Mouse (Mus musculus) layer of hippocampus, postnatal 10 days (tissue): ENCODE measurements at regions not wholly inside any gene's neighbourhood (a gene's known extent, or its start where the extent isn't known, plus 50 kb on each side); places are given as distances from the start of the nearest gene placed in this dataset.
A peak's percentile ranks its signal among the peaks of the same experiment; 100 is the strongest.
"Not testable (repeated sequence)": the region's sequence is repeated elsewhere in the genome, so short reads cannot be mapped to it uniquely, and the experiment has no call there.

ENCODE experiments used
- DNase-seq, 2 experiments: peaks; one replicate each; pipeline ENCODE4 v3.0.0; 2021; ENCODE audit warnings: low spot score in 2 of 2

DNA sequence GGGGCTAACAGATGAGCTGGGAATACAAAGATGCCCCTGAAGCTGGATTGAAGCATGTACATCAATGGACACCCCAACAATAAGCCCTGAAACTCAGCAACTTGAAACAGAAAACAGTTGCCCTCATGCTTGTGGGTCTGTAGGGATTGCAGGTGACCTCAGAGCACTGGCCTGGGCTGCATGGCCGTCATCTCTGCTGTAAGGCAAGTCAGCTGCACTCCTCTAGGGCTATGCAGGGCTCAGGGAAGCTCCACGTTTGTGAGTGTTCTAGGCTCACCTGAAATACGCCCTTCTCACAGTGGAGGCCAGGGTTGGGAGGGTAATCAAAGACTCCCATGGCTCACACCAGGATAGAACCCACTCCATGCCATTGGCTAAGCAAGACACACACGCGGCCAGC lies 292.2 kb upstream of the Kdm8 start:
- DNase-seq = no peak

DNA sequence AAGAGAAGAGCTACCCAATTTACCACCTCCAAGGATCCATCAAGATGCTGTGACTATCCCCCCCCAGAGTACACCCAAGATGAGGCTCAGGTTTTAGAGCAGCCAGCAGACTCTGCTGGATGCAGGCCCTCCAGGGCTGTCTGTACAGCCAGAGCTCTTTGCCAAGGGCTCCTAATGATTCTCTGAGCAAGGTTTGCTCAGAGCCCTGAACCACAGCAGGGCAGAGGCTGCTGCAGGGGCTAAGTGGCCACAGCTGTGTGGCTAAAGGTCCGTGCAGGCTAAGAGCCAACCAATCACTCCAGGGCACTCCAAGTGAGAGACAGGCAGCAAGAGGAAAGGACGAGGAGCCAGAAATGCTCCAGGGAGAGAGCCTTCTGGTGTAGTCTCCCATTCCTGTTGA lies 289.2 kb upstream of the Kdm8 start:
- DNase-seq = no peak

DNA sequence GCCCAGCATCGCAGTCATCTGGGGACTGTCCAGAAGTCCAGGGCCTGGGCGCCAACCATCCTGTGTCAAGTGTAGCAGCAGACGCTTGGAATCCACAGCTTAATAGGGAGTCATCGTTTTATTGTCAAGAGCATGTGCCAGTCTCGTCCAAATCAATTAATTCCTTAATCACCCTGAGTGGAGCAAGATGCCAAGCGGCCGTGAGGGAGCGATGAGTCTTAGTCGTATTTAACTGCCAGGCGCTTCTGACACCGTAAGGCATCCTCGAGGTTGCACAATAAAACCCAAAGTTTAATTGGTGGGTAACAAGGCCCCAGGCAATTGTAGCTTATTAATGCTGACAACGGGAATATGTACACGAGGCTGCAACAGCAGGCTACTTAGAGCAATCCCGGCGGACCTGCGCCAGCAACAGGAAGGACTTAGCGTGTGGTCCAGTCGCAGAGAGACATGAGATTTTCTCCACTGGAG lies 277.6 kb upstream of the Kdm8 start:
- no peak for DNase-seq

DNA sequence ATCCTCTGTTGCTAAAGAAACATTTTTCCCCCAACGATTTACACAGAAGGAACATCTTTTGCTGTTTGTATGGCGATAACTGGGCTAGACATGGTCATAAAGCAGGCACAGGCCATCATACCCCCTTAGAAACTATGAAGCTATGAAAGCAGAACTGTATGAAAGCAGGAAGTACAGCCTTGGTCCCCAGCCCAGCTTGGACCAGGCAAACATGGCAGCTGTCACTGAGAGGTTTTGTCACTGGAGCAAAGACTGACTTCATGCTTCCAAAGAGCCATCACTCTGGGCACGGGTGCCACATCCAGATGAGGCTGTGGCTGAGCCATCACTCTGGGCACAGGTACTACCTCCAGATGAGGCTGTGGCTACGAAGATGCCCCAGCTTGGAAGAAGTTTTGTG lies 276.8 kb upstream of the Kdm8 start:
- no peak for DNase-seq

DNA sequence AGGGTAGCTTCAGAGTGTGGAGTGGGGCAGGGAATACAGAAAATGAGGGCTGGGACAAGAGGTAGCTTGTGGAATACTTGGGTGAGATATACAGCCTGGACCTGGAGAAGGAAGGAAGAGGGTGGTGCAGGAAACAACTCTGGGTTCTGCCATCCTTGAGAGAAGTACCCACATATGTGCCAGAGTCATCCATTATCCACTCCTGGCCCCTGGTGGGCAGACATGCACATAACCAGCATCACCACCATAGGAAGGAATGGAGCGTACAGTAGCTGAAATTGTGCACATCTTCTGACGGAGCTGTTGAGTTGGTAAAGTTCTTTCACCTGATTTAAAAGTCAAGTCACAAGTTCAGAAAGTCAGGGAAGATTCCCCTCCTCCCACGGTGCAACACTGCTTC lies 262.9 kb upstream of the Kdm8 start:
- peak; percentile 59 to 73 for DNase-seq

DNA sequence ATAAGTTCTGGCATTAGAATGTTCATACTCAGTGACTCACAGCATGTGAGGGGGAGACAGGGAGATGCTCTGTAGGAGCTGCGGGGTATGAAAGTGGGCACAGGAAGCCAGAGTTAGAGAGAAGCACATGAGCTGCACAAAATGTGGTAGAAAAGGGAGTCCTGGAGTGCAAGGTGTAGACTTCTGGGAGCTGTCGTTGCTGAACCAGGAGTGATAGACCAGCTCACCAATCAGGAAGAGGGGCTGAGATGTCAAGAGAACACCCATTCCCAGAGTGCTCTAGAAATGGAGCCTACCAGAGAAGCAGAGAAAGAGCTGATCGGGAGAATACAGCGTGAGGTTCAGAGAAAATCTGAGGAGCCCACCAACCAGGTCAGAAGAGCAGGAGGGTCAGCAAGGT lies 262.2 kb upstream of the Kdm8 start:
- DNase-seq = no peak

DNA sequence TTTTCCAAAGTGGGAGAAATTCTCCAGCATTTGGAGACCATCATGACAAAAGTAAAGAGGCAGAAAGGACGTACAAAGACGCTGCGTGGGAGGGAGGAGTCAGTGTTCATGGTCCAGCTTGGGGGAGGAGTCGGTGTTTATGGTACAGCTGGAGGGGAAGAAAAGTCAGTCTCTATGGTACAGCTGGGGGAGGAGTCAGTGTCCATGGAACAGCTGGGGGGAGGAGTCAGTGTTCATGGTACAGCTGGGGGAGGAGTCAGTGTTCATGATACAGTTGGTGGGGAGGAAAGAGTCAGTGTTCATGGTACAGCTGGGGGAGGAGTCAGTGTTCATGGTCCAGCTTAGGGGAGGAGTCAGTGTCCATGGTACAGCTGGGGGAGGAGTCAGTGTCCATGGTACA lies 261.5 kb upstream of the Kdm8 start:
- not testable (repeated sequence) for DNase-seq

DNA sequence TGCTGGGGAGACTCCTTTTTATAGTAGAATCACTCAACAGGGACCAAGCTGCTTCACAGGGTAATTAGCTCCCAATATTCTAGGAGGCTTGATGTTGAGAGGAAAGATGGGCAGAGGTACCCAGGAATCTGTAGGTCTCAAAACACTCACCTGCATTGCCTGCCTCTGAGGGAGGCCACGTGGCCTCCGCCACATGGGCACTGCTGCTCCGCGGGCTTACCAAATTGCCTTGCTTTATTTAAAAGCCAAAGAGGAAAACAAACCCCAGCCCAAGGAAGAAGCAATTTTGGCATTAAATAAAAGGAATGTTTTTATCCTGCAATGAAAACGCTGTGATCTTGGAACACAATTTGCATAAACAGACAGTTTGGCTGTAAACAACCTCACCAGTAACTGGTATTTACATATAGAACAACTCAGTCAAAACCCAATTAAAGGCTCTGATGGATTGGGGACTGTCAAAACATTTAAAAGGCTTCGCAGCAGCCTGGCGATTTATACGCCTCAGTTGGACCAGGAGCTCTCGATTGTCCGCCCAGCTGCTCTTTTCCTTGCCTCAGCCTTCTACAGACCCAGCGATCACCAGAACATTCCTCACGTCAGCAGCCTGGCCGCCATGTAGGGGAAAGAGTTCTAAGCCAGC lies 259.3 kb upstream of the Kdm8 start:
- DNase-seq = no peak

DNA sequence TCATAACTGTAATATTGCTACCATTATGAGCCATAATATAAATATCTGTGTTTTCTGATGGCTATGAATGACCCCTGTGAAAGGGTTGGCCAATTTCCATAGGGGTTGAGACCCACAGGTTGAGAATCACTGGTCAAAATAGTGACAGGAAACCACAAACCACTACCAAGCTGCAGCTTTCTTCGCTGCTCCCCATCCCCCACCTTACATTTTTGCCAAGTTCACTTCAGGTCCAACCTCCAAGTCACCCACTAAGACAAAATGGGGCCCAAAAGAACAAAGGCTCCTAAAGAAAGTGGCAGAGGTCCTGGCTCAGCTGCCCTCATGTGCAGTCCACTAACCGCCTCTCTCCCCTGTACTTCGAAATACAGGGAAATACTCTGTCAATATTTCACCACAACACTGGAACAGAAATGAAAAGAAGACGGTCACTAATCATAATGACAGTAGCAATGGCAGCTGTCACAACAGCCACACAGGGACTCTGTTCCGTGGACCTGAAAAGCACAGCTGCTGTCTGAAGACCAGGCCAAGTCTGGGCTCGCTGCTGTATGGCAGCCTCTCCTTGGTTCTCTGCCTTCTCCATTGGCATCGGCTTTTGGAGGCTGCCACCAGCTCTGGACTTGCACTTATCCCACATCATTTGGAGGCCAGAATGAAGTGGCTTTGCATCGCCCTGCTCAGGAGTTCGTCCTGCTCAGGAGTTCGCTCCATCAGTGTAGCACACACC lies 257.3 kb upstream of the Kdm8 start:
- DNase-seq = peak in 1 of 2 experiments; percentile 21

DNA sequence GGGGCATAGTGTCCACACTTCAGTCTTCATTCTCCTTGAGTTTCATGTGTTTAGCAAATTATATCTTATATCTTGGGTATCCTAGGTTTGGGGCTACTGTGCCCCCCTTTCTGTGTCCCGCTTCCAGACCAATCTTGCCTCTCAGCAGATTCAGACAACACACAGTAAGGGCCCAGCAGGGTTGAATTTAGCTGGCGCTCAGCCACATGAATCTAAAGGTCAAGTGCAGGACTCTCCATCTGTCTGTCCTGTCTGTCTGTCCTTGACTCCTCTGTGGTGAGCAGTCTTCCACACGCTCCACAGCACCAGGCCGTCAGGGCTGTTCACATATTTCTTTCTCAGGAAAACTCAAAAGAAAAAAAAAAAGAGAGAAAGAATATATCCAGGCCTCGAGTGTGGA lies 255.5 kb upstream of the Kdm8 start:
- DNase-seq = no peak

DNA sequence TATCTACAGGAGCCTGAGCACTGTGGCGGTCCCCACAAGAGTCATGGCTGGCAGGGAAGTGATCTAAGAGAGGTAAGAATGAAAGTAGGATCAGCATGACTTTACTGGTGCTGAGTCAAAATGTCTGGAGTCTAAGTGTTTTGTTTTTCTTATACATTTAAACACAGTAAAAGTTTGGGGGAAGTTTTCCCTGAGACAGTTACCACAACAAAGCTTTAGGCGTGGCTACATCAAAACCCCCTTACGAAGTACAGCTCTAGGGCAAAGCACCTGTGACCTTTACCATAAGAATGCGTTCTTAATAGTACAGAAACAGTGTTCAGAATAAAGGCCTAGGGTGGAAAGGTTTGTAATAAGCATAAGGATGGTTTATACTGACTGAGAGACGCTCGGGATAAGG lies 254.4 kb upstream of the Kdm8 start:
- no peak for DNase-seq

DNA sequence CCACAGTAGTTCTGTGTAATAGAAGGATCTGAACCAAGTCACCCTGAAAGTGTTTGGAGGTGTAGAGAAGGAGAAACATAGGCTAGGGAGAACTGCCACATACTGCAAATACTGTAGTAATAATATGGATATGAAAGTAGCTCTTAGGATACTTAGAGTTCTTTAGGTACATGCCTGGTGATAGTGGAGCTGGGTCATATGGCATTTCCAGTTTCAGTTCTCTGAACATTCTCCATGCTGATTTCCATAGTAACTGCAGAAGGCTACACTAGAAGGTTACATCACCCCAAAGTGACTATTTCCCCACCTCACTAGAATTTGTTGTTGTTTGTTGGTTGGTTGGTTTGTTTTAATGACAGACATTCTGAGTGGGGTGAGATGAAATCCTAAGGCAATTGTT lies 253.2 kb upstream of the Kdm8 start:
- no peak for DNase-seq

DNA sequence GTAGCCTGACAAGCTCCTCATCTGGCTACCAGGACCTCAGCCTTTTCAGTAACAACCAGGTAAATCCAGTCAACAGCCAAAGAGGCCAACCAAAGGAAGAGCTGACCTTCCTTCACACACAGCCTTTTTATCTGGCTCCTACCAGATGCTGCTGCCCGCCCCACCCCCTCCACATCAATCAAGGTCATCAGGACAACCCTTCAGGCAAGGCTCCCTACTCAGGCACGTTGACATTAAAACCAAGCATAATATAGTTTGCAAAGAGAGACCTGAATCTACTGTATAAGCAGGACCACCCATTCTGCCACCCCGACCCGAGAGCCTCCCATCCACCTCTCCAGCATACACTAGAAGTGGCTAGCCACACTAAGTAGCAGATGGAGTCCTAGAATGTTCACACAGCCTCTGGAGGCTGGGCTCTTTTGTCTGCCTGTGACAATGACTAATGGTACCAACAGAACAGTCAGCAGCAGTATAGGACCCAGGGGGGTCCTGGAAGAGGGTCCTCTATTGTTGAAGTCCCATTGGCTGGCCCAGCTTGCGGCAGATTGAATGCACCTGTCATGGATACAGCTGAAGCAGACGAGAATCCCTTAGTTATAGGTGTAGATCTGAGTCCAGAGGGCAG lies 233.0 kb upstream of the Kdm8 start:
- DNase-seq = no peak

DNA sequence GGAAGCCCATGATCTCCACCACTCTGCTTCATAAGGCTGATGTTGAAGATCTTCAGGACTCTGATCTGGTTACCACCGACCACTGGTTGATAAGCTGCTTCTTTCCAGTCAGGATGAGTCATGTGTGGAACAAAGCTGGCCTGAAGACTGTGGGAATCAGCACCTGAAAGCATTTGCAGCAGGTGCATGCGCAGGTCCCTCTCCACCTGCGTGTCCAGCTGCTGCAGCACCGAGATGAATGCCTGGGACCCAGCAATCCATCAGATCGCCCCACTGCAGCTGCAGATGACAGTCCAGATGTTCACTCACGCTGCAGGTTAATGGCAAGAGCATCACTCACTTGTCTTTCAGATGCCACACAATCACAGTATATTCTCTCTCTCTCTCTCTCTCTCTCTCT lies 230.4 kb upstream of the Kdm8 start:
- no peak for DNase-seq

DNA sequence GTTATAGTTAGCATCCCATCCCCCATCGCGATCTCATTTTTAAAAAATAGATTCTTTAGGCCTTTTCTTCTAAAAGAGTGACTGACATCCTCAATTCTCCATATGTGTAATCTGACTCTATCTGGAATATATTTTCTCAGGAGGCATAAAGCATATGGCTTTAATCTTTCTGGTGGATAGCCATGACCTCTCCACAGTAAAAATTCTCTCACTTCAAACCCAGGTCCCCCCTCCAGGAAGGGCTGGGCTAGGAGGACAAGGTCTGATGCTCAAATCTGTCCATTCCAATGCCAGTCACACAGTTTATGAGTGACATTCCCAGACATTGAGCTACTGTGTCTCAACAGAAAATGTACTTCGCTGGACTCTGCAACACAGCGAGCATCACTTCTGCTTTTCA lies 226.8 kb upstream of the Kdm8 start:
- DNase-seq = no peak

DNA sequence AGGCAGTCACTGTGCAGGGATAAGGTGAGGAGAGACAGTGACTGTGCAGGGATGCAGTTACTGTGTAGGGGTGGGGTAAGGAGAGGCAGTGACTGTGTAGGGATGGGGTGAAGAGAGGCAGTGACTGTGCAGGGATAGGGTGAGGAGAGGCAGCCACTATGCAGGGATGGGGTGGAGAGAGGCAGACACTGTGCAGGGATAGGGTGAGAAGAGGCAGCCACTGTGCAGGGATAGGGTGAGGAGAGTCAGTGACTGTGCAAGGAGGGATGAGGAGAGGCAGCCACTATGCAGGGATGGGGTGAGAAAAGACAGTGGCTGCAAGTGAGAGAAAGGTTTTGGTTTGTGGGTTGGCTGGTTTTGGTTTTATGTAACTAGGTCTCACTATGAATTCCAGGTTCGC lies 221.8 kb upstream of the Kdm8 start:
- DNase-seq = no peak

DNA sequence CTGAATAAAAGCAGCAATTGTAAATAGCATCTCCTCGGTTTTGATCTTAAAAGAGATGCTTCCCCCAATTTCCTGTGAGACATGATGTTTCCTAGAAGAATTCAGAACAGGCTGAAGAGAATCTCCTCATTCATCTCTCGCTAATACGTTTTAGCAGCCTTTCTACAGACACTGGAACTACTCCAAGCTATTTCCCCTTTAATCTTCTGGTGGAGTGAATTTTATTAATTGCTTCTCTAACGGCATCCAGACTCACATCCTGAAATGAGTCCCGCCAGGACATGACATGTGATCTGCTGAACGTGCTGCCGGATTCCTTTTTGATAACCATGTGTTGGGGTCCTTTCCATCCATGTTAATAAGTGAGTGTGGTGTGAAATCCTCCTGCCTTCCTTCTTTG lies 209.6 kb upstream of the Kdm8 start:
- no peak for DNase-seq

DNA sequence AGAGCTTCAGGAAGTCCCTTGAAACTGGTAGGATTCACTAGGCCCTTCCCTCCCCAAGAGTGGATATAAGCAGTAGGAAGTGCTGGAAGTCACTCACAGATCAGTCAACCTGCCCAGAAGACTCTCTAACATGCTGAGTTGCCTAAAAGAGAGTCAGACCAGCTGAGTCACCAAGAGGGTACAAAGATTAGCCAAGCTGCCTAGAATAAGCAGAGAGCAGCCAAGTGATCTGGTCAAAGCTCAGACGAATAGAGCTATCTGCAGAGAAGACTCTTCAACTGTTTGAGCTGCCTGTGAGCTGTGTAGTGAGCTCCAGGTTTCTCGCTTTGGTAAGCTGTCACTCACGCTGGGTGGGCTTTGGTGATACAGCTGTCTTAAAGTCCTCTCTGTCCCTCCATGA lies 207.4 kb upstream of the Kdm8 start:
- no peak for DNase-seq

DNA sequence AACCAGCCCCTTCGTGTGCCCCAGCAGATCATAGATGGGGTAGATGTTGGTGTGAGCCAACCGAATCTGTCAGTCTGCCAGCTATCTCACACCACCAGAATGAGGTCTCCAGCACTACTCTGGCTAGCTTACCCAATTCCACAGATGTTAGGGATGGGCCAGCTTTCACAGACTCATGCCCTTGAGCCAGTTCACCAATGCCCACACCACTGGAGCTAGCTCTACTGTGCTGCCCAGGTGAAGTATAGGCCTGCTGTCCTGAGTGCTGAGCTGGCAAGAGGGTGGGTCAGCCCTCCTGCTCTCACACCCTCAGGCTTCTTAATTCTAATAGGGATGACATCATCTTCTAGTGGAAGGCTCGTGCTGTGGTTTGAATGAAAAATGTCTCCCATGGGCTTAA lies 201.5 kb upstream of the Kdm8 start:
- DNase-seq = no peak

DNA sequence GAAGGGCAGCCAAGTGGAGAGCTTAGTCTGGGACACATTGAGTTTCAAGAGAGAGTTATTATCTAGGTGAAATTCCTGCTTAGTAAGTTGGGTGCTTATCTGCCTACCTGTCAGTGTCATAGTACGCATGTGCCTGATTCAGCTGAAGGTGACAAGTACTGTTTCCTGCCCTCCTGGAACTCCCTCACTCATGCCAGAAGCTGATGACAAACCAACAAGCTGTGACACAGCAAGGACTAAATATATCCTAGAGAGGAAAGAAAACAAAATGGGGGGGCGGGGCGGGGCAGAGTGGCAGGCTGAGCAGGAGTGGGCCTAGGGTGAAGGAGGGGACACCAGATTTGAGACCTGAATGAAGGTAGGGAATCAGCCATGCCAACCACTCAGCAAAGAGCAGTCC lies 196.1 kb upstream of the Kdm8 start:
- DNase-seq = no peak

DNA sequence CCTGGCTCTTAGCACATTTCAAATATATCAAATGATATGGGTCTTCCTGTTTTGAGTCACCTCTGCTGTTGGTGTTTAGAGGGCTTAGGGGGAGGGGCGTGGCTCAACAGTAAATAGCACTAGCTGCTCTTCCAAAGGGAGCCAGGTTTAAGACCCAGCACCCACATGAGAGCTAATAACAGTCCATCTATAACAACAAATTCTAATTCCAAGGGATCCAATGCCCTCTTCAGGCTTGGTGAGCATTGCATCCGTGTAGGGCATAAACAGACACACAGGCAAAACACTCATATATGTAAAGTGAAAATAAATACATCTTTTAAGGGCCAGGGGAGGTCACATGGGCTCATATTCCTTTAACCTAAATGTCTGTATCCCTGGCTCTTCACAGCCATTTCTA lies 194.1 kb upstream of the Kdm8 start:
- no peak for DNase-seq

DNA sequence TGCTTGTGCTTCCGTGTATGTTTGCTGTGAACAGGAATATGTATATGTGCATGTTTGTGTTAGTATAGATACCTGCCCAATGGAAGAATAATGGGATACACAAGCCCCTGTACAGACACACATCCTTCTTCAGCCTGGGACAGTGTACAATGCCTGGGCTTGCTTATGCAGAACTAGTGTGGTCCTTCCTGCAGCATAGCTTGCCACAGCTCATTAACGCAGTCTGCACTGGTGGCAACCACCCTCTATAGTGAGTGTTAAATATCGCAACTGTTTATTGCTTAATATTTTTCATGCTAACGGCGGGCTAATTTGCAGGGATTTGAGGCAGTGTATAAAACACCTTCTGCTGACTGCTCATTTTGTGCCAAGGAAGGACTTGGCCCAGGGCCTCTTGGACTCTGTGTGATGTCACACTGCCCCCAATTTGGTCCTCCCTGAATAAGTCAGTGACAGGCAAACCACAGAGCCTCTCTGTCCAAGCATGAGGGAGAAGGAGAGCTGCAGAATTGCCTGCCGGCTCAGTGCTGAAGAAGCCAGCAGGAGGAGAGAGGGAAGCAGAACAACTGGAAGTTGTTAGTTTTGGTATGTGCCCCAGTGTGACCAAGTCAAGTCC lies 193.4 kb upstream of the Kdm8 start:
- peak; percentile 14 to 32 for DNase-seq
